Mouse (Mus musculus) lung, embryonic 14.5 days (tissue): Measurements from ENCODE around the gene Eif4b. TPM values are rescaled to one million over a fixed set of nuclear protein-coding genes. Genes with fewer than 3 reads are reported as not detected.
A peak's percentile ranks its signal among the peaks of the same experiment; 100 is the strongest.

ENCODE experiments used
- ATAC-seq: fragments of 200-750 bp; cut with Nextera tagmentation; 2 replicates; pipeline ENCODE4 v1.8.0; 2017; ENCODE audit warnings: mild to moderate bottlenecking, moderate TSS enrichment, moderate library complexity; ENCODE audit not compliant: insufficient read depth
- DNase-seq: peaks from one replicate; pipeline ENCODE4 v3.0.0-alpha.2; 2015
- H3K27ac ChIP-seq: fragments of 300-500 bp; sonication (generic); 2 replicates; pipeline ENCODE4 v1.5.1; 2014; ENCODE audit warnings: low read depth, mild to moderate bottlenecking, moderate library complexity
- H3K27me3 ChIP-seq: fragments of 300-500 bp; sonication (generic); 2 replicates; pipeline ENCODE4 v1.6.1; 2014; ENCODE audit warnings: low read length, control low read depth; ENCODE audit not compliant: insufficient read depth
- H3K36me3 ChIP-seq: fragments of 300-500 bp; sonication (generic); 2 replicates; pipeline ENCODE4 v1.6.1; 2014; ENCODE audit warnings: control low read depth; ENCODE audit not compliant: insufficient read depth
- H3K4me1 ChIP-seq: fragments of 300-500 bp; sonication (generic); 2 replicates; pipeline ENCODE4 v1.6.1; 2014; ENCODE audit warnings: antibody characterized with exemption, control low read depth; ENCODE audit not compliant: insufficient read depth
- H3K4me2 ChIP-seq: fragments of 300-500 bp; sonication (generic); 2 replicates; pipeline ENCODE4 v1.6.1; 2014; ENCODE audit warnings: mild to moderate bottlenecking
- H3K4me3 ChIP-seq: fragments of 300-500 bp; sonication (generic); 2 replicates; pipeline ENCODE4 v1.5.1; 2014; ENCODE audit warnings: low read depth, low read length
- H3K9ac ChIP-seq: fragments of 300-500 bp; sonication (generic); 2 replicates; pipeline ENCODE4 v1.6.1; 2014
- H3K9me3 ChIP-seq: fragments of 300-500 bp; sonication (generic); 2 replicates; pipeline ENCODE4 v1.6.1; 2016; ENCODE audit warnings: low read depth, low read length, control low read depth
- CTCF ChIP-seq: IDR thresholded peaks from 2 replicates; pipeline ENCODE4 v1.5.1; 2016; ENCODE audit warnings: antibody characterized with exemption, low read depth
- WGBS: fragments of 180-500 bp; shearing (Covaris S2); extraction: QIAGEN DNeasy Blood & Tissue Kit; methylation state at CpG from one replicate; pipeline ENCODE4 v1.1.7; 2014; 5-methylcytosine and 5-hydroxymethylcytosine counted together
- polyA plus RNA-seq: library from polyadenylated mRNA; unstranded; fragments of >200 nt; fragmentation: Nextera tagmentation; extraction: Ambion mirVana; gene quantifications from 2 replicates; pipeline ENCODE4 v1.2.1, GENCODE M21; 2014

Gene Eif4b
- polyA plus RNA-seq, 1 experiment from 2014 or later = 137 TPM

- no peak overlapping the region for H3K9ac ChIP-seq
- no peak for TF ChIP-seq CTCF
- whole genome bisulfite sequencing = 91% methylated on average over 5 of the region's 5 CpGs
- no peak overlapping the region for H3K4me3 ChIP-seq
- DNase-seq = no peak
- H3K27ac ChIP-seq = no peak overlapping the region
- ATAC-seq = no peak
- peaks cover 16% of the 10 kb centered on the region for H3K4me1 ChIP-seq
- no peaks in the 10 kb centered on the region for H3K36me3 ChIP-seq
- H3K27me3 ChIP-seq = peaks cover 22% of the 10 kb centered on the region
- no peak overlapping the region for H3K4me2 ChIP-seq
- H3K9me3 ChIP-seq = no peaks in the 10 kb centered on the region
Measured at GRCm38 (mm10) chr15:102141120-102141519, 67.5 kb downstream of the Eif4b start.

GRCm38 (mm10) chr15:102142914-102143912, 69.6 kb downstream of the Eif4b start:
- no peak for TF ChIP-seq CTCF
- no peak overlapping the region for H3K27ac ChIP-seq
- H3K9ac ChIP-seq = no peak overlapping the region; the same call in 1 of the 2 replicates
- no peaks in the 10 kb centered on the region for H3K9me3 ChIP-seq
- H3K36me3 ChIP-seq = no peaks in the 10 kb centered on the region
- ATAC-seq (peak; percentile 65; the same call in 1 of the 2 replicates), DNase-seq (peak; percentile 71)
- H3K4me2 ChIP-seq = 0 out of 2 replicates have a peak overlapping the region, but pooled peaks have one; percentile 15
- no peak overlapping the region for H3K4me3 ChIP-seq
- 41% methylated on average over 23 of the region's 23 CpGs for WGBS
- peaks cover 8% of the 10 kb centered on the region; the same call in 1 of the 2 replicates for H3K4me1 ChIP-seq
- peaks cover 22% of the 10 kb centered on the region for H3K27me3 ChIP-seq

GRCm38 (mm10) chr15:102144274-102144711, 70.7 kb downstream of the Eif4b start, which contains the start of gene Igfbp6:
Gene Igfbp6, plus strand, starts transcription at chr15:102144362.
- no peaks in the 10 kb centered on the region for H3K9me3 ChIP-seq
- H3K36me3 ChIP-seq = no peaks in the 10 kb centered on the region
- peak; percentile 34 for DNase-seq
- WGBS = 7% methylated on average over 22 of the region's 22 CpGs
- H3K4me3 ChIP-seq = peak within 1 kb of the TSS; percentile 13
- ATAC-seq = no peak
- TF ChIP-seq CTCF = no peak
- H3K9ac ChIP-seq = peak within 1 kb of the TSS; percentile 20; the same call in 1 of the 2 replicates
- peak within 1 kb of the TSS; percentile 47 for H3K4me2 ChIP-seq
- H3K27me3 ChIP-seq = peaks cover 22% of the 10 kb centered on the region
- H3K4me1 ChIP-seq = peaks cover 8% of the 10 kb centered on the region; the same call in 1 of the 2 replicates
- H3K27ac ChIP-seq = no peak within 1 kb of the TSS

- H3K9ac ChIP-seq = 0 out of 2 replicates have a peak overlapping the region, but pooled peaks have one; percentile 20
- no peak overlapping the region for H3K27ac ChIP-seq
- H3K4me3 ChIP-seq = peak overlapping the region; percentile 13
- 11% methylated on average over 19 of the region's 19 CpGs for WGBS
- DNase-seq (no peak), ATAC-seq (no peak)
- peak overlapping the region; percentile 47 for H3K4me2 ChIP-seq
- H3K27me3 ChIP-seq = peaks cover 22% of the 10 kb centered on the region
- H3K36me3 ChIP-seq = no peaks in the 10 kb centered on the region
- TF ChIP-seq CTCF = no peak
- peaks cover 8% of the 10 kb centered on the region; the same call in 1 of the 2 replicates for H3K4me1 ChIP-seq
- no peaks in the 10 kb centered on the region for H3K9me3 ChIP-seq
Measured at GRCm38 (mm10) chr15:102144726-102145125, 71.2 kb downstream of the Eif4b start.

GRCm38 (mm10) chr15:102145330-102145729, 71.8 kb downstream of the Eif4b start:
- TF ChIP-seq CTCF = no peak
- Histone ChIP-seq H3K4me2 (no peak overlapping the region; the same call in 1 of the 2 replicates), H3K9me3 (no peaks in the 10 kb centered on the region), H3K4me3 (no peak overlapping the region), H3K27ac (no peak overlapping the region), H3K4me1 (peaks cover 9% of the 10 kb centered on the region; the same call in 1 of the 2 replicates), H3K9ac (no peak overlapping the region), H3K36me3 (no peaks in the 10 kb centered on the region), H3K27me3 (peaks cover 22% of the 10 kb centered on the region)
- WGBS = 84% methylated on average over 10 of the region's 10 CpGs
- DNase-seq (no peak), ATAC-seq (no peak)

- Histone ChIP-seq H3K9ac (no peak overlapping the region), H3K27me3 (peaks cover 22% of the 10 kb centered on the region), H3K4me2 (no peak overlapping the region), H3K36me3 (no peaks in the 10 kb centered on the region), H3K9me3 (no peaks in the 10 kb centered on the region), H3K4me3 (no peak overlapping the region), H3K4me1 (peaks cover 13% of the 10 kb centered on the region; the same call in 1 of the 2 replicates), H3K27ac (no peak overlapping the region)
- no peak for TF ChIP-seq CTCF
- no peak for DNase-seq
- 78% methylated on average over 5 of the region's 5 CpGs for WGBS
- no peak for ATAC-seq
Measured at GRCm38 (mm10) chr15:102146089-102146488, 72.5 kb downstream of the Eif4b start.

Other genes starting within 250 kb of the Eif4b start
- 0.30 and 0.76 TPM in 2 replicates for gene Krt1, start 223.0 kb upstream of the Eif4b start, polyA plus RNA-seq
- not detected in 2 replicates for gene Krt77, start 204.1 kb upstream of the Eif4b start, polyA plus RNA-seq
- not detected in 2 replicates for gene Krt76, start 180.9 kb upstream of the Eif4b start, polyA plus RNA-seq
- 0.97 and 1.3 TPM in 2 replicates for gene Krt4, start 149.0 kb upstream of the Eif4b start, polyA plus RNA-seq
- gene Krt79, start 133.4 kb upstream of the Eif4b start, polyA plus RNA-seq = 0.20 and 0.22 TPM in 2 replicates
- gene Krt78, start 119.5 kb upstream of the Eif4b start, polyA plus RNA-seq = 0.05 TPM in 2 replicates
- gene Krt8, start 69.3 kb upstream of the Eif4b start, polyA plus RNA-seq = 183 and 192 TPM in 2 replicates
- 148 TPM in 2 replicates for gene Krt18, start 45.6 kb upstream of the Eif4b start, polyA plus RNA-seq
- 48.3 and 56.9 TPM in 2 replicates for gene Tns2, start 26.6 kb downstream of the Eif4b start, polyA plus RNA-seq
- 11.5 and 13.6 TPM in 2 replicates for gene Spryd3, start 62.5 kb downstream of the Eif4b start, polyA plus RNA-seq
- 6.8 and 7.2 TPM in 2 replicates for gene Igfbp6, start 70.6 kb downstream of the Eif4b start, polyA plus RNA-seq
- gene Soat2, start 76.8 kb downstream of the Eif4b start, polyA plus RNA-seq = 0.16 and 0.19 TPM in 2 replicates
- gene Zfp740, start 129.5 kb downstream of the Eif4b start, polyA plus RNA-seq = 60.4 and 64.1 TPM in 2 replicates
- gene Csad, start 131.0 kb downstream of the Eif4b start, polyA plus RNA-seq = 59.1 and 68.1 TPM in 2 replicates
- 1.4 and 2.6 TPM in 2 replicates for gene Itgb7, start 158.2 kb downstream of the Eif4b start, polyA plus RNA-seq
- 38.5 and 38.7 TPM in 2 replicates for gene Rarg, start 183.7 kb downstream of the Eif4b start, polyA plus RNA-seq
- 0.38 and 0.82 TPM in 2 replicates for gene Gm9918, start 196.8 kb downstream of the Eif4b start, polyA plus RNA-seq
- 63.1 and 64.0 TPM in 2 replicates for gene Mfsd5, start 205.7 kb downstream of the Eif4b start, polyA plus RNA-seq
- 44.1 and 45.9 TPM in 2 replicates for gene Espl1, start 222.5 kb downstream of the Eif4b start, polyA plus RNA-seq